Mouse (Mus musculus): ENCODE measurements at regions not wholly inside any gene's neighbourhood (a gene's known extent, or its start where the extent isn't known, plus 50 kb on each side); places are given as distances from the start of the nearest gene placed in this dataset.
"Not testable (repeated sequence)": the region's sequence is repeated elsewhere in the genome, so short reads cannot be mapped to it uniquely, and the experiment has no call there.

- no peak for DNase-seq (ENCODE audit: low spot score)
These were observed 112.6 kb upstream of the Stt3b start for GRCm38 (mm10) chr9:115422786-115423185.

- no peak for DNase-seq (ENCODE audit: low spot score)
These were observed 116.5 kb upstream of the Stt3b start for GRCm38 (mm10) chr9:115426682-115427081.

- peak; percentile 27 for DNase-seq (ENCODE audit: low spot score)
These were observed 120.0 kb upstream of the Stt3b start for GRCm38 (mm10) chr9:115430271-115430670.

GRCm38 (mm10) chr9:115434696-115435095 lies 124.5 kb upstream of the Stt3b start:
- no peak for DNase-seq (ENCODE audit: low spot score)

GRCm38 (mm10) chr9:115436301-115436700 lies 126.1 kb upstream of the Stt3b start:
- no peak for DNase-seq (ENCODE audit: low spot score)

GRCm38 (mm10) chr9:115438234-115438633 lies 128.0 kb upstream of the Stt3b start:
- not testable (repeated sequence) for DNase-seq (ENCODE audit: low spot score)

GRCm38 (mm10) chr9:115446681-115447080 lies 136.5 kb upstream of the Stt3b start:
- no peak for DNase-seq (ENCODE audit: low spot score)

GRCm38 (mm10) chr9:115450741-115451320 lies 140.6 kb upstream of the Stt3b start:
- no peak for DNase-seq (ENCODE audit: low spot score)

GRCm38 (mm10) chr9:115454771-115455170 lies 144.6 kb upstream of the Stt3b start:
- DNase-seq (ENCODE audit: low spot score), result no peak

- DNase-seq (ENCODE audit: low spot score), result no peak
These were observed 145.9 kb upstream of the Stt3b start for GRCm38 (mm10) chr9:115456121-115456520.

GRCm38 (mm10) chr9:115456638-115457037 lies 146.4 kb upstream of the Stt3b start:
- no peak for DNase-seq (ENCODE audit: low spot score)

GRCm38 (mm10) chr9:115457889-115458710 lies 147.9 kb upstream of the Stt3b start:
- no peak for DNase-seq (ENCODE audit: low spot score)

GRCm38 (mm10) chr9:115459075-115459474 lies 148.9 kb upstream of the Stt3b start:
- not testable (repeated sequence) for DNase-seq (ENCODE audit: low spot score)

- no peak for DNase-seq (ENCODE audit: low spot score)
These were observed 155.1 kb upstream of the Stt3b start for GRCm38 (mm10) chr9:115465326-115465725.

GRCm38 (mm10) chr9:115468641-115469040 lies 158.4 kb upstream of the Stt3b start:
- no peak for DNase-seq (ENCODE audit: low spot score)

GRCm38 (mm10) chr9:115471582-115471981 lies 161.4 kb upstream of the Stt3b start:
- DNase-seq (ENCODE audit: low spot score), result no peak

- no peak for DNase-seq (ENCODE audit: low spot score)
These were observed 162.8 kb upstream of the Stt3b start for GRCm38 (mm10) chr9:115473037-115473436.

GRCm38 (mm10) chr9:115473847-115474246 lies 163.6 kb upstream of the Stt3b start:
- no peak for DNase-seq (ENCODE audit: low spot score)

- DNase-seq (ENCODE audit: low spot score), result no peak
These were observed 164.1 kb upstream of the Stt3b start for GRCm38 (mm10) chr9:115474342-115474741.

- DNase-seq (ENCODE audit: low spot score), result peak; percentile 75
These were observed 166.0 kb upstream of the Stt3b start for GRCm38 (mm10) chr9:115476205-115476604.

GRCm38 (mm10) chr9:115477556-115478220 lies 167.5 kb upstream of the Stt3b start:
- no peak for DNase-seq (ENCODE audit: low spot score)

- no peak for DNase-seq (ENCODE audit: low spot score)
These were observed 168.7 kb upstream of the Stt3b start for GRCm38 (mm10) chr9:115478946-115479345.

GRCm38 (mm10) chr9:115481176-115481575 lies 171.0 kb upstream of the Stt3b start:
- DNase-seq (ENCODE audit: low spot score), result no peak
